Mouse (Mus musculus): ENCODE measurements around the gene Stox2. TPM values are rescaled to one million over a fixed set of nuclear protein-coding genes. Genes with fewer than 3 reads are reported as not detected.

Gene Stox2
- 0.22 and 0.30 TPM in 2 replicates for polyA plus RNA-seq (2012; rRNA removed)

DNA sequence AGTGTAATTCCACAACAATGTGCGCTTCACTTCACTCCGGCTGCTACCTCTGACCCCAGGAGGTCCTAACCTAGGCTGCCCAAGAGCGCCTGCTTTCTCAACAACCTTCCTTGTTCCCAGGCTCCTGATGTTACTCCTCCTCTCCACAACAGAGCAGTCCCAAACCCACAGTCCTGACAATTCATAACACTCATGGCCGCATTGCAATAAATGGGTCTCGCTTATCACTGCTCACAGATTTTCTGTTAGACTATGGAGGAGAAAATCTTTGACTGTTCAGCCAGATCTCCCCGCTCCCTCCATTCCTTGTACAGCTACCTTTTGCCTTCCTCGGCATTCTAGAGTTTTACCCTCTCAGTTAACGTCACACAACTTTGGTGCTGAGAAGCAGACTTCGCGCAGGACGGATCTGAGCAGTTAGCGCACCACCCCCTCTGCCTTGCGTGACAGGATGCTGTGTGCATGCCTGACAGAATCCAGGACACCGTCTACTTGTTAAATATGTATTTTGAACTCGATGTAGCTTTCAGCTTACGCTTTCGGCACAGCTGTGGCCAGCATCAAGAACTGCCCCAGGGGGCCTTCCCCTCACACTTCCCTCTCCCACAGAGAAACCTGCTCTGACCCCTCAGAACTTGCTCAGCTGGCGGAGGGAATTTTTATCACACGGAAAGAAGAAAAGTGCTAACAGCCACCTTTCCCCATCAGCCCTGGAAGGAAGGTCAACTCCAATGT lies at the start of gene Stox2:
Gene Stox2 (minus strand): TSS at position 51 of the 735 bp plus-strand sequence.

Other genes starting within 250 kb of the Stox2 start
- 11.3 and 12.4 TPM in 2 replicates for gene Trappc11, start 87.1 kb upstream of the Stox2 start, polyA plus RNA-seq (2012; rRNA removed)
- 10.9 and 11.6 TPM in 2 replicates for gene Rwdd4a, start 87.3 kb upstream of the Stox2 start, polyA plus RNA-seq (2012; rRNA removed)
- 13.2 and 15.1 TPM in 2 replicates for gene Ing2, start 229.2 kb upstream of the Stox2 start, polyA plus RNA-seq (2012; rRNA removed)

Data from liver, embryonic 18 days (tissue).